Mouse (Mus musculus) embryonic fibroblast, embryonic 13.5 days (primary cell): ENCODE results near the gene Orm2.

ENCODE experiments used
- CTCF ChIP-seq: IDR thresholded peaks from 2 replicates; pipeline ENCODE4 v1.5.1; 2011; ENCODE audit warnings: mild to moderate bottlenecking, control low read depth, low read length, moderate library complexity, borderline replicate concordance; ENCODE audit not compliant: insufficient read depth
- POLR2A ChIP-seq: IDR thresholded peaks from 2 replicates; pipeline ENCODE4 v1.6.1; 2011; ENCODE audit warnings: low read depth, mild to moderate bottlenecking, control low read depth, low read length, moderate library complexity

- TF ChIP-seq POLR2A = no peak
- TF ChIP-seq CTCF = no peak
These were observed 42.0 kb downstream of the Orm2 start for GRCm38 (mm10) chr4:63404205-63404604.
